Mouse (Mus musculus): Measurements from ENCODE around the gene Kiz.

GRCm38 (mm10) chr2:146958951-146959821 lies 103.5 kb downstream of the Kiz start:
- TF ChIP-seq CTCF (IDR thresholded peaks at IDR 0.05; ENCODE audit: low read depth, low read length) (peak; percentile 92), POLR2A (IDR thresholded peaks at IDR 0.05; ENCODE audit: extremely low read depth, insufficient read depth, low read length) (no peak)

All from liver, adult 2 months (tissue).